Mouse (Mus musculus) frontal cortex, postnatal 10 days (tissue): ENCODE measurements around the gene 1810065E05Rik.

Experiments
- DNase-seq, 2 experiments: peaks; one replicate each; pipeline ENCODE4 v3.0.0; 2022; ENCODE audit warnings: low spot score in 2 of 2, mixed read lengths in 1 of 2

1810065E05Rik gene

GRCm38 (mm10) chr11:58420815-58421214, at the start of gene 1810065E05Rik:
TSS of gene 1810065E05Rik (plus strand) at chr11:58421111.
- no peak for DNase-seq

GRCm38 (mm10) chr11:58377273-58377672, 43.6 kb upstream of the 1810065E05Rik start:
- no peak for DNase-seq

GRCm38 (mm10) chr11:58377686-58378085, 43.2 kb upstream of the 1810065E05Rik start:
- no peak for DNase-seq

- no peak for DNase-seq
Observed at GRCm38 (mm10) chr11:58378763-58379278, 42.1 kb upstream of the 1810065E05Rik start, which contains the start of gene Lypd8. TSS of gene Lypd8 (plus strand) at chr11:58379043.

- no peak for DNase-seq
Observed at GRCm38 (mm10) chr11:58379516-58379915, 41.4 kb upstream of the 1810065E05Rik start.

- DNase-seq = no peak
Observed at GRCm38 (mm10) chr11:58382471-58382870, 38.4 kb upstream of the 1810065E05Rik start.

- peak in 1 of 2 experiments; percentile 9 for DNase-seq
Observed at GRCm38 (mm10) chr11:58399985-58400645, 20.8 kb upstream of the 1810065E05Rik start.

GRCm38 (mm10) chr11:58400655-58401054, 20.3 kb upstream of the 1810065E05Rik start:
- no peak for DNase-seq

GRCm38 (mm10) chr11:58408066-58408465, 12.8 kb upstream of the 1810065E05Rik start:
- DNase-seq = no peak

- no peak for DNase-seq
Observed at GRCm38 (mm10) chr11:58418336-58418735, 2.6 kb upstream of the 1810065E05Rik start.

GRCm38 (mm10) chr11:58432259-58432658, 11.3 kb downstream of the 1810065E05Rik start, which contains the start of gene Gm12253:
TSS of gene Gm12253 (plus strand) at chr11:58432559.
- DNase-seq = no peak

GRCm38 (mm10) chr11:58437866-58438265, 17.0 kb downstream of the 1810065E05Rik start:
- DNase-seq = no peak

- no peak for DNase-seq
Observed at GRCm38 (mm10) chr11:58452759-58453158, 31.8 kb downstream of the 1810065E05Rik start, which contains the start of gene Lypd9. TSS of gene Lypd9 (minus strand) at chr11:58452923.

GRCm38 (mm10) chr11:58453592-58453991, 32.7 kb downstream of the 1810065E05Rik start:
- DNase-seq = no peak

GRCm38 (mm10) chr11:58462170-58462569, 41.3 kb downstream of the 1810065E05Rik start, which contains the start of gene Olfr30:
TSS of gene Olfr30 (minus strand) at chr11:58462270.
- DNase-seq = no peak
